Mouse (Mus musculus): ENCODE measurements around the gene Gzma.

Gzma gene

DNA sequence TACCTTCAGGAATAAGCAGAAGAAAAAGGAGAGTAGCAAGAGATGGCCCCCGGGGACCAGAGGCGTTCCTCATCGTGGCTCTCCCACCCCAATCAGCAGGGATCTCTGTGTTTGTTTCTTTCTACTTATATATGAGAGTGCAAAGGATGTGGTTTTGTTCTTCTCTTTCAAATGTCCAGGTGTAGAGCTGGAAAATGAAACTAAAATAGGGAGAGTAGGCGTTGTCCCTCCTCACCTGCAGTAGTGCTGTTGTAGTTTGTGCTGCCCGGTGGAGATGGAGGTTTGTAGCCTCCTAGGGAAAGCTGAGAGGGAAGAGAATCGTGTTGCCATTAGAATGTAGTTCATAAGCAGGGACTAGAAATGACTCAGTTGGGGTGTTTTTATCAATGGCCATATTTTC is at the start of gene Gzma:
Gene Gzma, minus strand, starts transcription at position 103 of the 400 bp plus-strand sequence.
- DNase-seq = no peak

GRCm38 (mm10) chr13:113139597-113139996 is 38.8 kb upstream of the Gzma start:
- DNase-seq = no peak

DNA sequence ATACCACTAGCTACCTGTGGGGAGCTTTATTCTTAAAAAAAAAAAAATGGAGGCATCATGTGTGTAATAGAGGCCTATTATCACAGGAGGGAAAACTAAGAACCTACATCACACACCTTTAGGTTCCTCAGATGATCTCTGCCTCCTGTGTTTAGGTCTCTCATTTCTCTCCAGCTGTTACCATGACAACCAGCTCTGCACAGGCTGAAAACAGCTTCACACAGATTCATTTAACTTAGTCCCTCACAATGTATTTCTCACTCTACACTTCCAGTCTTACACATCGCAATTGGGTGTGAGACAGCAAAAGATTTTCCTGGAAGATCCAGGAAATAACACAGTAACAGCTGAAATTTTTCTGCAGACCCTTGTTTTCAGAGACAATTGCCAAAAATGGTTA is 29.2 kb upstream of the Gzma start:
- DNase-seq = peak; percentile 14

GRCm38 (mm10) chr13:113121326-113121725 is 20.5 kb upstream of the Gzma start:
- no peak for DNase-seq

DNA sequence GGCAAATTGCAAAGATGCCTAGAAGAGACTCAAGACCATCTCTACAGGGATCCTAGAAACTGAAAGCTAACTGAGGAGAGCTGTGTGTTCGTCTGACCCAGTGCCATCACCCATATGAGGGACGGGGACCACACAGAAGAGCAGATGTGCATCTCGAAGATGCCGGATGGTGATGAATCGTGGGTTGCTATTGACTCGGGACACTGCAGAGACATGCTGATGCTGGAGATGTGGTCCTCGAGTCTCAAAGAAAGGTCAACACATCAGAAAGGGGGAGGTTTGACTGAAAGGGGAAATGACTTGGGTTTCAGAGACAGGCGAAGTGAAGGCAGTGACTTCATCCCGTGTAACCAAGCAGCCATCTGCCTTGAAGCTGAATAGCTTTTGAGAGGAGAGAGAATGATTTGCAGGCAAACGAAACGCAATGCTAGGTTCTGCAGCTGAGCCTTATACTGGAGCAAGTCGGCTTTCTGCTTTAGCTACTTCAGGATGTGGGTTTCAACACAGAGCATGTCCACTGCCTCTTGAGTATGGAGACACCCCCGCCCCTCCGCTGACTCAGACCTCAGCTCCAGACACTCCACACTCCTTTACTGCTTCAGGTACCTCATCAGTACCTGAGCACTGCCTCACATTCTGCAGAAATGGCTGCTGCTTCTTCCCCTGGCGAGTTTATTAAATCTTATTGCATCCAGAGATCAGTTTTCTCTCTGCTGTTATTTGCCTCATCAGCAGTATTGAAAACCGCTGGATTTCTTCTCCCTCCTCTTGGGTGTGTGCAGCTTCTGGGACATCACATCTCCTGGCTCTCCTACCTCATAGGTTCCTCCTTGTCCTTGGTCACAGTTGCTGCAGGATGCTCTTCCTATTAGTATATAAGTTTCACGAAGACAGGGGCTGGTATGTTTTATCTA is 19.8 kb upstream of the Gzma start:
- no peak for DNase-seq

- no peak for DNase-seq
Measured at GRCm38 (mm10) chr13:113118977-113119376, 18.2 kb upstream of the Gzma start.

DNA sequence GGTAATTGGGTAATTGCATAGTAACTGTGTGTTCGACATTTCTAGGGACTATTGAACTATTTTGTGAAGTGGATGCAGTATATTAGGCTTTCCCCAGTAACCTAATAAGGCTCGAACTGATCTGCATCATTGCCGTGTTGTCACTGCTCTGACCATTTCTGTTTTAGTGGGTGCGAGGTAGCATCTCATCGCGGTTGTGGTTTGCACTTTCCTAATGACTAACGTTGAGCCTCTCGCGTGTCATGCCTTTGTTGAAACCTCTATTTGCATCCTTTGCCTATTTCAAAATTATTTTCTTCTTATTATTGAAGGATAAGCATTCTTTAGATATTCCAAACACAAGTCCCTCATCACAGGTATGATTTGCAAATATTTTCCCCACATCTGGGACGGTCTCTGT is 4.0 kb upstream of the Gzma start:
- no peak for DNase-seq

DNA sequence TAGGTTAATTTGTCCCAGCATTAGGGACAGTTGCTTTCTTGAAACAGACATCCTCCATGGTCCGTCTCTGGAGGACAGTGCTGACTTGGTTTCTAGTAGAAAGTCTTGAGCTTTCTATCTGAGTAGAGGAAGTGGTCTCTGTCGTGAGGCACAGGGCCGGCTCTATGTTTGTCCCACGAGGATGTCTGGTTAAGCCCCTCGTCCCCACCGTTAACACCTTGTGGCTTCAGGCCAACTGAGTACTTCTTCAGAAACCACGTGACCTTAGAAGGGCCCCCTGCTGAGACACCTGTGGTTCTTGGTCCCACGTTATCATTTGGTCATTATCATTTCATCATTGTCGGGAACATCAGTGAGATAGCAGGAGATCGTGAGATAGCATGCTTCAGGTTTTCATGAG is 1.0 kb upstream of the Gzma start:
- DNase-seq = no peak

DNA sequence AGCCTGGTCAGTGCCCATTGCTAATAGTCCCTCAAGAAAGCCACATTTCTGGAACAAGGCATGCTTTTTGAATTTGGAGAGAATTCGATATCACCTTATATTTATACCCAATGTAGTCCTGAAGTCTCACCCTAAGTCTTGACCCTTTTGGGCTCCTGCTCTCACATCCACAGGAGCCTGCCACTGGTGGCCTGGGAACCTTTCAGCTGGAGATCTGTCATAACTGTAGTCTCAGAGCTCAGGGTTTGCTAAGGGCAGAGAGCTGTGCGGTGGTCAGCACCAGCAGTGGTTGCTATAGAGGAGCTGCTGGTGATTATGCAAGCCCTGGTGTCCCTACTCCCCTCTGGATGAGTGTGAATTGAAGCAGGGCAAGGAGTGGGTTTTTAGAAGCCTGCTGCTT is 2.4 kb downstream of the Gzma start:
- DNase-seq = no peak

DNA sequence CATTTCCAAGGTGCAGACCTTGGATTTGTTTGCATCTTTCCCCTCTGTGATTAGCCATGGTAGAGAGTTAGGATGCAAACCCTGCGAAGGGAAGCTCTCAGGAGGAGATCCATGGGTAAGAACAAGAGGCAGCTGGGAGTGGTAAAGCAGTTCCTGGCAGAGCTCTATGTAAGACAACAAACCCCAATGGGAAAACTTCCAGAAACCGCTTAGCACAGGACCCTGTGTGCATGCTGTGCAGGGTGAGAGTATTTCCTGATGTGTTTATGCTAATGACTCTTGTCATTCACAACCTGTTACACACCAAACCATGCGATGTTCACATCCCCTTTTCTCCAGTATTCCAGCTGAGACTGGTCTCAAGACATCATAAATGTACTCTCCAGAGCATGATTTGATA is 3.8 kb downstream of the Gzma start:
- no peak for DNase-seq

- no peak for DNase-seq
Measured at GRCm38 (mm10) chr13:113094618-113095017, 6.2 kb downstream of the Gzma start.

- DNase-seq = no peak
Measured at GRCm38 (mm10) chr13:113090489-113090888, 10.3 kb downstream of the Gzma start.

GRCm38 (mm10) chr13:113087226-113088017 is 13.4 kb downstream of the Gzma start:
- DNase-seq = no peak

- DNase-seq = no peak
Measured at GRCm38 (mm10) chr13:113084732-113085131, 16.0 kb downstream of the Gzma start.

GRCm38 (mm10) chr13:113082101-113082500 is 18.7 kb downstream of the Gzma start:
- no peak for DNase-seq

- DNase-seq = peak; percentile 16
Measured at GRCm38 (mm10) chr13:113079021-113079420, 21.8 kb downstream of the Gzma start.

GRCm38 (mm10) chr13:113064542-113064941 is 36.2 kb downstream of the Gzma start:
- no peak for DNase-seq

DNA sequence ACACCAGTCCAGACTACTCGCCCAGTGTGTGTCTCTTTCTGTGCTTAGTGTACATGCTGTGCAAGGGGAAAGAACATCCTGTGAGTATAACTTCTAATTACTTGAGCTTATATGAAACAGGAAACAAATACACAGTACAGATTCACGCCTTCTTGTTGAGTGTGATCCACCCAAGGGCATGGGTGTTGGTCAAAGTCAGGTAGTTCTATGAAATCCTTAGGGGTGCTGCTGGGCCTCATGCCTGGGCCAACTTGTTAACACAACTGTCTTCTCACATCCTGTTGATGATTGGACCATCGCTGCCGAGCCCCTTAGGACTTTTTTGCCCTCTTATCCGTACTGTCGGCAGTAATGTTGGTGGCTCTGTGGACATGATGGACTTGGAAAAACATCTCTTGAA is 39.0 kb downstream of the Gzma start:
- no peak for DNase-seq

DNA sequence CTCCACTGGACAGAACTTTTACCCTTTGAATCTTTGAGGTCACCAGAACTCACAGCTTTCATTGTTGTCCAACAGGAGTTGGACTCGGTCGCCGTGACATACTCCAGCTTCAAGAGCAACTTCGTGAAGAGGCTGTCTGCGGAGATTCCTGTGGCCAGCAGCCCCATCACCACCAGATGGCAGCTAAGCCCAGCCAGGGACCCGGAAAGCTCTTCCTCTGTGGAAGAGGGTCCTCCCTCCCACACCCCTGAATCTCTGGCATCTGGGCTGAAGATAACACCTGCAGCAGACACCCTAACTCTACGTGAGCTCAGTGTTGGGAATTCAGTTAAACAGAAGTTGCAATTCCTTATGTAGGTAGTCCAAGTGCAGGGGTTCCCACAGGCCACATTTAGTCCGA is 45.0 kb downstream of the Gzma start:
- peak; percentile 51 for DNase-seq

- no peak for DNase-seq
Measured at GRCm38 (mm10) chr13:113054230-113054629, 46.6 kb downstream of the Gzma start.

DNA sequence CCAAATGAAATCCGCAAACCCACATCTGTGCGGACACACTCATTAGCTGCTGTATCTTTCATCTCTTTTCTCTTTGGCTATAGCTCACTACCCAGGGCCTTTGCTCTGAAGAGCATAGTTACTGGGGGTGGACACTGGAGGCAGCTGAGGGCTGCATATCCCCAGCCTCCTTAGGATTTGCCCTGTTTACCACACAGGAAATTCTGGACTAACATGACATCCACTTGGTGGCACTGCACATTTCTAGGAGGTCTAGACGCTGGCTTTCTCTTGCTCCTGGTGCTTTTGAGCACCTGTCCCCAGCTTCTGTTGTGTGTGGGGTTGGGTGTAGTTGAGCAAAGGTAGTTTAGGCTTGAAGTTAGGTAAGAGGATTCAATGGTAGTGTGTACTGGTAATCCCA is 53.1 kb downstream of the Gzma start:
- no peak for DNase-seq

GRCm38 (mm10) chr13:113047018-113047417 is 53.8 kb downstream of the Gzma start:
- DNase-seq = no peak

DNA sequence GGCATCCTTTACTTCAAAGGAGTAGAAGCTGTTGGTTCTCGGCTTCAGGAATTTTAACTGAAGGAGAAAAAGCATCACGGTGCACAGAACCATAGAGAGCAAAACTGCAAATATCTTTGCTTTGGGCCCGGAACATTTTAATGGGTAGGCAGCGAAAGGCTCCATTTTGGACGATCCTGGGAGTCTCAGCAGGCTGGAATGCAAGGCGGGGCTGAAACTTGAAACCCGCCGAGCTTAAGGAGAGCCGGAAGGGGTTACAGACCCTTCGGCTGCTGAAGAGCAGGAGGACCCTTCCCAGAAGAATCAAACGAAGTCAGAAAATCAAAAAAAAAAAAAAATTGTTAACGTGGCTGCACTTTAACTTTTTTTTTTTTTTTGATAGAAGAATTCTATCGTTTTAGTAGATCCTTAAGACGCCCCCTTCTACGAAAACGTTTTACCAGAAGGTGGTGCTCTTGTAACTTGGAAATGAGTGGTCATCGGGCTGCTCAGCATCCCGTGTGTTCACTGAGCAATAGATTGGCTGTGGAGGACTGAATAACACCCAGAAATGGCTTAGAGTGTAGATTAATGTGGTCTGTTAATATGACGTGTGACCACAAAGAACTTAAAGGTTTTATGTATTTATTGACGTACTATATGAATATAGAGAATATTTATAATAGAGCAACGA is 54.4 kb downstream of the Gzma start, which contains the start of gene Gpx8:
Gene Gpx8, minus strand, starts transcription at position 200 of the 673 bp plus-strand sequence.
- peak; percentile 92 for DNase-seq

Data from embryo, embryonic 11 days (tissue).